8 mouse cellular contexts compared by ENCODE assay signal in the genomic region with DNA sequence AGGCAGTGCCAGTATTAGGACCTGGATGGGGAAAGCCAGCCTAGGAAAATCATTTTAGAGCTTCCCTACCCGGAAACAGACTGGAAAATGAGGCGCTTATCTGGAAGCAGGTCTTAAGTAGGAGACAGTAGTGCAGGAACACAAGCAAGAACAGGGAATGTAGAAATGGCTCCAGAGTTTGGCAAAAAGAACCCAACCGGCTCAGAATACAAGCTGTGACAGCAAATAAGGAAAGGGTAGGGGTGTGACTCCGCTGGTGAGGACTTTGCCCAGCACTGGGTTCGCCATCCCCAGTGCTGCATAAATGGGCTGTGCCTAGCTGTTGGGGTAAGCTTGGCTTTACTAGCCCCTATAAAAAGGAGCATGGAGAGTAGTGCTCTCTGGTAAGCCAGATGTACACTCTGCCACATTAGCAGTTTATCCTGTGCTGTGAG. TPM values are rescaled to one million over a fixed set of nuclear protein-coding genes. Genes with fewer than 3 reads are reported as not detected.
DNase-seq lines count a peak whose midpoint lies in the region; ATAC-seq and TF ChIP-seq lines count a peak whose summit lies in the region.

No protein-coding gene starts in this region.

- H3K4me2 ChIP-seq in midbrain, embryonic 15.5 days, result peak overlapping the region; percentile 92

- no peak for ATAC-seq in midbrain, embryonic 15.5 days (replicated peaks)

- DNase-seq in layer of hippocampus, adult 2 months (ENCODE audit: low spot score in 2 of 2), result no peak
- DNase-seq in layer of hippocampus, adult 8-10 months (ENCODE audit: low spot score in 2 of 2), result no peak
- DNase-seq in forebrain, embryonic 10.5 days (ENCODE audit: extremely low spot score, low spot score), result no peak
- peak; percentile 16 for DNase-seq in kidney, postnatal 10 days
- no peak for DNase-seq in adipocyte (ENCODE audit: low spot score)
- no peak for DNase-seq in gastrocnemius, postnatal 25 days
- DNase-seq in ovary, postnatal 36 days (ENCODE audit: low spot score), result no peak

- TF ChIP-seq CTCF in layer of hippocampus, adult 2 months (conservative IDR thresholded peaks at IDR 0.05), result no peak

- H3K9ac ChIP-seq in midbrain, embryonic 15.5 days, result peak overlapping the region; percentile 74

- peak overlapping the region; percentile 98 for H3K4me3 ChIP-seq in layer of hippocampus, adult 2 months
- peak overlapping the region; percentile 81 for H3K4me3 ChIP-seq in forebrain, embryonic 10.5 days
- H3K4me3 ChIP-seq in midbrain, embryonic 15.5 days, result peak overlapping the region; percentile 75

- peak overlapping the region; percentile 94 for H3K27ac ChIP-seq in layer of hippocampus, adult 2 months
- peak overlapping the region; percentile 92 for H3K27ac ChIP-seq in forebrain, embryonic 10.5 days
- peak overlapping the region; percentile 65 for H3K27ac ChIP-seq in midbrain, embryonic 15.5 days

- peaks cover 19% of the 10 kb centered on the region for H3K4me1 ChIP-seq in forebrain, embryonic 10.5 days
- H3K4me1 ChIP-seq in midbrain, embryonic 15.5 days, result peaks cover 8% of the 10 kb centered on the region

- H3K27me3 ChIP-seq in forebrain, embryonic 10.5 days (ENCODE audit: poor library complexity, severe bottlenecking), result 0 out of 2 replicates have a peak, but pooled peaks cover 9% of the 10 kb centered on the region
- H3K27me3 ChIP-seq in midbrain, embryonic 15.5 days (replicated peaks), result no peaks in the 10 kb centered on the region

- H3K9me3 ChIP-seq in forebrain, embryonic 10.5 days, result no peaks in the 10 kb centered on the region
- H3K9me3 ChIP-seq in midbrain, embryonic 15.5 days, result no peaks in the 10 kb centered on the region

- H3K36me3 ChIP-seq in forebrain, embryonic 10.5 days (replicated peaks), result peaks cover 32% of the 10 kb centered on the region
- H3K36me3 ChIP-seq in midbrain, embryonic 15.5 days (replicated peaks), result peaks cover 11% of the 10 kb centered on the region

- 29% methylated on average over 5 of the region's 5 CpGs for WGBS in forebrain, embryonic 10.5 days
- WGBS in midbrain, embryonic 15.5 days, result 28% methylated on average over 5 of the region's 5 CpGs

RNA-seq across cellular contexts. Expression of gene Bnip1, which starts 0.8 kb away (rescaled TPM):
- total RNA-seq in layer of hippocampus, adult 2 months (2021), result 10 to 100 TPM; 31.5 to 35.7 TPM
- total RNA-seq in layer of hippocampus, adult 8-10 months (2022), result 10 to 100 TPM; 32.7 to 35.3 (median 33.6) TPM
- 43.9 and 51.5 TPM in 2 replicates for polyA plus RNA-seq in forebrain, embryonic 10.5 days (2016; fragmentation: Nextera tagmentation; extraction: Ambion mirVana)
- 60.6 and 61.5 TPM in 2 replicates for polyA plus RNA-seq in midbrain, embryonic 15.5 days (2015; fragmentation: Nextera tagmentation; extraction: Ambion mirVana)
- 10 to 100 TPM; 20.6 to 23.7 TPM for total RNA-seq in gastrocnemius, postnatal 25 days (2021)
